Mouse (Mus musculus) lung, postnatal 0 days (tissue): Measurements from ENCODE around the gene Myo1e.

Experiments used
- CTCF ChIP-seq: IDR thresholded peaks from 2 replicates; pipeline ENCODE4 v1.5.1; 2016; ENCODE audit warnings: antibody characterized with exemption, mild to moderate bottlenecking
- EP300 ChIP-seq: IDR thresholded peaks from 2 replicates; pipeline ENCODE4 v1.6.1; 2016; ENCODE audit warnings: antibody characterized with exemption, mild to moderate bottlenecking, control low read depth

DNA sequence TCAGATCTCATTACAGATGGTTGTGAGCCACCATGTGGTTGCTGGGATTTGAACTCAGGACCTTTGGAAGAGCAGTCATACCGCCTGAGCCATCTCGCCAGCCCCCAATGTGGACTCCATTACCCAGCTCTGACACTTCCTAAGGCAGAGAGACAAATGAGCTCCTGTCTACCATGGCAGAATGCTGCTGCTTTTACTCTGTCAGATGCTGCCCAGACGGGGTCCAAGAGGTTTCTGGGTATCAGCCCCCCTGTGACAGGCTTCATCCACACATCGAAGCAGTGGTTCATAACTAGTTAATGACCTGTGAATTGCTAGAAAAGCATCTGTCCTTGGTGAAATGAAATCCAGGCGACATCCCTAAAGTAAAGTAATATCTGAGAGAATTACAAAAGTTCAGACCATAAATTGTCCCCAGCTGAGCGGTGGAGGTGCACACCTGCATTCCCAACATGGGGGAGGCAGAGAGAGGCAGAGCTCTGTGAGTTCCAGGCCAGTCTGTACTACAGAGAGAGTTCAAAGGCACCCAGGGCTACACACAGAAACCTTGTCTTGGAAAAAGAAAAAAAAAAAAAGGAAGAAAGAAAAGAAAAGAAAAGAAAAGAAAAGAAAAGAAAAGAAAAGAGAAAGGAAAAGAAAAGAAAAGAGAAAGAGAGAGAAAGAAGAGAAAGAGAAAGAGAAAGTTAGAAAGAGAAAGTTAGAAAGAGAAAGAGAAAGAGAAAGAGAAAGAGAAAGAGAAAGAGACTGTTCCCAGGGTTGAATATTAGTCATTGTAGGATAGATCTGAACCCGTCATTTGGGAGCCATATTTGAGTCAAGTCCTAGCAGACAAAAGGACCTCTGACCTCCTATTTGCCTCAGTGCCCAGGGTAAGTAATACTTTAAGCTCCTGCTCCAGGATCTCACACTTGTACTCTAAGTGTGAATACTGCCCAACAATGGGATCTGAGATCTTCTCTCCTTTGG is 172.6 kb downstream of the Myo1e start:
- no peak for TF ChIP-seq EP300
- TF ChIP-seq CTCF, result no peak
